Mouse (Mus musculus): ENCODE measurements around the gene Armh1.

The Armh1 gene

GRCm38 (mm10) chr4:117251801-117252316 lies at the start of gene Armh1, which contains the start of gene Tmem53:
Gene Armh1 (minus strand): TSS chr4:117252125.
Gene Tmem53 (plus strand): TSS chr4:117251951.
- DNase-seq (ENCODE audit: low read depth, low spot score), result peak; percentile 93

- no peak for DNase-seq (ENCODE audit: low read depth, low spot score)
Measured at GRCm38 (mm10) chr4:117299921-117300320, 48.0 kb upstream of the Armh1 start.

- no peak for DNase-seq (ENCODE audit: low read depth, low spot score)
Measured at GRCm38 (mm10) chr4:117297819-117298218, 45.9 kb upstream of the Armh1 start.

- no peak for DNase-seq (ENCODE audit: low read depth, low spot score)
Measured at GRCm38 (mm10) chr4:117296849-117297593, 45.1 kb upstream of the Armh1 start.

- DNase-seq (ENCODE audit: low read depth, low spot score), result no peak
Measured at GRCm38 (mm10) chr4:117291696-117292095, 39.8 kb upstream of the Armh1 start.

GRCm38 (mm10) chr4:117288927-117289801 lies 37.2 kb upstream of the Armh1 start:
- DNase-seq (ENCODE audit: low read depth, low spot score), result peak; percentile 76

DNA sequence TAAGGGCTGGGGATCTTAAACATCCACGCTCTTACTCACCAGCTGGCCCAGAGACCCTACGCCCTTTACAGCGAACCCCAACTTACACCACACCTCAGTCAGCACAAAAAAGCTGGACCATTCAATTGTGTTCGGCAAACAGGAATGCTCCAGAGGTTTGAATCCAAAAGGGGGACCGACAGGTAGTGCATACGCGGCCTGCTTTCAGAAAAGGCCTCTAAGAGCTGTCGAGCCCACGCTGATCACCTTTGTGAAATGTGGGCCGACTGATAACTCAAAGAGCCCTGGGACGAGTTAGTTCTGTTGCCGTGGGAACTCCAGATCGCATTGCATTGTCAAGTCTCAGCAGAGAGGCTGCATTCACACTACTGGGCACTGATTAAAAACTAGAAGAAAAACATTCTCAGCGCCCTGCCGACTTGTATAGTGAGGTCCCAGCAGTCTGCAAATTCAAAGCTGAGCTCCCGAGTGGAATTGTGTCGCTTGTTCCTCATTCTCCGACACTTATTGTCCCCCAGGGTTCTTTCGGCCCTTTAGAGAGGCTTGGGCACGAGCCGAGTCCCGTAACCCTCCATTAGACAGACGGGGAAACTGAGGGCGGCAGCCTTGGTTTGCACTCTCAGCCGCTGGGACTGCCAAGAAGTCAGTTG lies 36.5 kb upstream of the Armh1 start:
- DNase-seq (ENCODE audit: low read depth, low spot score), result no peak

DNA sequence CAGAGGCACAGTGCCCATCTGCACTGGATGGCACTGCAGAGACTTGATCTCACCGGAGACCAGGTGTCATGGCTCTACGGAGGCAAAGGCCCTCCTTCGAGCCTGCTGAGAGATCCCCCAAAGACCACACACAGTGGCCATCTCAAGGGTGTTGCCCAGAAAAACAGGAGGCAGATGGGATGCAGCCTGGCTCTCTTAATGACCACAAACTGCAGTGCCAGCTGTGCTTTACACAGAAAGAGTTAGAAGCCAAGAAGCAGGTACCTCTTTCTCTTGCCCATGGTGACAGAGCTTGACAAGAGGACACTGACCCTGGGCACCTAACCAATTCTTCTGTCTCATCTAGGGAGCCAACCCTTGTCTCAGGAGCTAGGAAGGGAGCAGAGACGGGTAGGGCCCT lies 32.4 kb upstream of the Armh1 start:
- no peak for DNase-seq (ENCODE audit: low read depth, low spot score)

- DNase-seq (ENCODE audit: low read depth, low spot score), result no peak
Measured at GRCm38 (mm10) chr4:117283271-117284191, 31.6 kb upstream of the Armh1 start.

- DNase-seq (ENCODE audit: low read depth, low spot score), result no peak
Measured at GRCm38 (mm10) chr4:117281090-117281845, 29.3 kb upstream of the Armh1 start.

DNA sequence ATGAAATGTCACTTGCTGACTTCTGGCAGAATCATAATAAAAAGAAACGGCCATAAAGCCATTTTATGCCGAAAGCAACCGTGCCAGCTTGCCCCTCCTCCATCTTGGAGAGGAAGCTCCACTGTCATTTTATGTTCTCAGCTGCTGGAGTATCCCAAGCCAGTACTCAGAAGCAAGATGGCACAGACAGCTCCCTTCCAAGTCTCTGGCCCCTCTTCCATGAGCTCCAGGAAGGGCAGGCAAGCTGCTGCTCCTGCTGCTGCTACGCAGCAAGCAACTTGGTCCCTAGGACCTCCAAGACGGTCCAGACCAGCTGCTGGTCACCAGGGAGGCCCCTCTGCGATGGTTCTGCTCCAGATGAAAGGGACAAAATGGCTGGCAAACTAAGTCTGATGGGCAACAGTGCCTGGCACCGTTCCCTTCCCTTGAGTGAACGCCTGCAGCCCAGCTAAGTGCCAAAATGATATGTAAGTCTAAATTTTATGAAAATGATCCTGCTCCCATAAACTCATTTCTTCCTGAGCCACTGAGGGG lies 28.5 kb upstream of the Armh1 start:
- no peak for DNase-seq (ENCODE audit: low read depth, low spot score)

DNA sequence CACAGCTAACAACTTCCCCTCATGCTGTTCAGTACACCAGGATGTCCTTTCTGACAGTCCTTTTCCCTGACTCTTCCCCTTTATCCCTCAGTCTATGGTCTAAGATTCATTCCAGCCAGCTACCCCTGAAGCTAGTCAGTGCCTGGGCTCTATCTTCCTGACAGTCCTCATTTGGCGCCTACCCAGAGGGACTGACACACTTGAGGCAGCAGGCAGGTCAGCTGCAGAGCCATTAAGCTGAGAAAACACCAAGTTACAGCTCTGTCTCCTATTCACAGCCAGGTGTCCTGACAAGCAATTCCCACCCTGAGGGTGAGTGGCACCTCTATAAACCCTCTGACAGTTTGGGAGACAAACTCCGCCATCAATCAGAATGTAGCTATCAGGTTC lies 27.3 kb upstream of the Armh1 start:
- DNase-seq (ENCODE audit: low read depth, low spot score), result no peak

DNA sequence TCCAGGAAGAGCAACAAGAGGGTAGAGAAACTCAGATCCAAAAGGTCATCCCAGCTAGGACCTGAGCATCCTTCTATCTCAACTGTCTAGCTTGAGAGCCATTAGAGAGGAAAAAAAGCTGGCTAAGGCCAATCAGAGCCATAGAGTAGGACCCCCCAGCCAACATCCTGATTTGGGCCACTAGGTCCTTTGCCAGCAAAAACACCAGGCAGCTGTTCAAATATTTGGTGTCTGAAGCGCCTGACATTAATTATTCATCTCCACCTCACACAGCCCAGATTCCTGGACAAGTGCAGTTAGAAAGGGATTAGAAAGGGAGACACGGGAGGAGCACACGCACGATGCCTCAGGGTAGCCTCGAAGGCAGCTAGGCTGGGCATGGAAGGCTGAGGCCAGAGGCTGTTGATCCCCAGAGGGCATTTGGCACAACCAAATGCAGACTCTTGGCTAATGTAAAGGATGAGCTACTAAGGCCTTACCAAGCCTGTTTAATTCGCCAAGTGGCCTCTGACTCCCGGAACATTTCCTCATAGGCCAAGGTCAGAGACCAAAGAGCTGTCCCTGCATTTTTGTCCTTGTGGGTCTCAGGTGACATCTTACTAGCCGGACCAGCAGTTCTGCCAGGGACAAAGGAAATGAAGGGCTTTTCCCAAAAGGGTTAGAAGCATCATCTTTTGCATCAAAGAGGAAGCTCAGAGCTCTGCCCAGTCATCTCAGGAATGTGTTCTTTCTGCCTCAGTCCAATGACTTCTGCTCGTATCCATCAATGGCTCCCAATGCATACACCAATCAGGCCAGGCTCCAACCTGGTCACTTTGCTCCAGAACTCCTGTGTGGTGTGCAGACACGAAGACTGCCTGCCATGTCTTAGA lies 26.7 kb upstream of the Armh1 start:
- DNase-seq (ENCODE audit: low read depth, low spot score), result no peak

GRCm38 (mm10) chr4:117277687-117278086 lies 25.8 kb upstream of the Armh1 start:
- DNase-seq (ENCODE audit: low read depth, low spot score), result no peak

GRCm38 (mm10) chr4:117277021-117277420 lies 25.1 kb upstream of the Armh1 start:
- DNase-seq (ENCODE audit: low read depth, low spot score), result no peak

DNA sequence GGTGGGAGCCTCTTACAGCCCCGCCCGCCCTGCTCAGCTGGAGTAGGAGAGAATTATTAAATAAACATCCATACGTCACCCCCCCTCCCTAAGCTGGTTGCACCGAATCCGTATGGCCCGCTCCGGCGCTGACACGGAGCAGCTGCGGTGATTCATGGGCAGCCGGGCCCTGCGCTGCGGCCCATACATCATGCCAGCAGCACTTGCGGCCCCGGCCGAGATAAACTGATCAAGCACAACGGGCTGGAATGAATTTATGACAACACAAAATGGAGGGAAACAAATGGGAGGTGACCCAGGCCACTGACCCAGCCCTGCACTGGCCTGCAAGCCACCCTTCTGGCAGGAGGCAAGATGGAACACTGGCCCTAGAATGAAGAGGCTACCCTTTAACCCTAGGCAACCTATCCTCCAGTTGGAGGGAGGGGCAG lies 24.4 kb upstream of the Armh1 start:
- no peak for DNase-seq (ENCODE audit: low read depth, low spot score)

DNA sequence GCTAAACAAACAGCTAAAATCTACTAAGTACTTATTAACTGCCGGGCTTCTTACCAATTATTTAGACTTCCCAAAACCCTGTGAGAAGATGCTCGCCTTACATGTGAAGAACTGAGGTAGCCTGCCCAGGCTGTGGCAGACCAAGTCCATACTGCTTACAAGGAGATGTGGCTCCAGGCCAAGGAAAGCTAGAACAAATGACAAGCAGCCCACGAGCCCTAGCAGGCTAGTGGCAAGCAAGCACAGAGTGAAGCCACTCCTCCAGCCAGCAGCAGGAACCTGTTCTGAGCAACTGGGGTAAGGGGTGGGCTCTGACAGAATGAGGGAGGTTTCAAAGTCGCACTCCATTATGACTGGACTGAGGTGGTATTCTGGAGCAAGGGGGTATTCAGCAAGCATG lies 22.8 kb upstream of the Armh1 start:
- DNase-seq (ENCODE audit: low read depth, low spot score), result no peak

DNA sequence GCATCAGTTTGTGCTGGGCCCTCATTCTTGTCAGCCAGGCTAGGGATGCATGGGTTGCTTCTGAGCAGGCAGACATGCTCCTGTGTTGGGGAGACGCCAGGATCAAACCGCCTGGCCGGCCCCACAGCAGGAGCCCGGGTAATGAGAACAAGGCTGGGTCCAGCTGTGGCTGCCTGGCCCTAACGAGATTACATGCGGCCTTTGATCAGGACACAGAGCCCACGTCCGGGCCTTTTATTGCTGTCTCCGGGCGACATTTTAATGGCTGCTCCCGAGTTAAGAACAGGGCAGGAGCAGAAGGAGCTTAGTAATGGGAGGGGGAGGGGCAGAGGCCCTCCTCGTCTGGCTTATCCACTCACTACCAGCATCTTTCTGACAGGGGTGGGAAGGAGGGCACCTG lies 20.5 kb upstream of the Armh1 start:
- peak; percentile 80 for DNase-seq (ENCODE audit: low read depth, low spot score)

DNA sequence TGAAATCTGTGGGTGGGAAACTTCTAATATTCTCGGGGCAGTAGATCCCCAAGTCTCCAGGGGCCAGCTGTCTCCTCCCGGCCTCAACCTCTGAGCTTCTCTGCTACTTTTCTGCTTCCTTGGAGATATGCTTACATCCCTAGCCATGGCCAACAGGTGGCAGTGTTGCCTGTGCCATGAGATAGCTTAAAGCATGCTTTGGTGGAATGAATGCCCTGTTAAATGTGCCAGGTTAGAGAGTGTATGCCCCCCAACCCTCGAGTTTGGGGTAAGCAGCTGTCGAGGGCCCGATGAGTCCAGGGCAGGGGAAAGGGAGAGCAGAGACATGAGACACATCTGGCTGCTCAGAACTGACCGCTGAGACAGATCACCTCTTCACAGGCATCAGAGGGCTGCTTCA lies 18.4 kb upstream of the Armh1 start:
- peak; percentile 81 for DNase-seq (ENCODE audit: low read depth, low spot score)
